Mouse (Mus musculus) ES-Bruce4 (cell line): ENCODE results near the gene Sptb.

ENCODE experiments used
- CTCF ChIP-seq: IDR thresholded peaks from one replicate; pipeline ENCODE4 v1.8.1; 2011; ENCODE audit warnings: low read depth, low read length
- EP300 ChIP-seq: IDR thresholded peaks from 2 replicates; pipeline ENCODE4 v1.6.1; 2011; ENCODE audit warnings: low read depth, low read length; ENCODE audit not compliant: insufficient read depth

DNA sequence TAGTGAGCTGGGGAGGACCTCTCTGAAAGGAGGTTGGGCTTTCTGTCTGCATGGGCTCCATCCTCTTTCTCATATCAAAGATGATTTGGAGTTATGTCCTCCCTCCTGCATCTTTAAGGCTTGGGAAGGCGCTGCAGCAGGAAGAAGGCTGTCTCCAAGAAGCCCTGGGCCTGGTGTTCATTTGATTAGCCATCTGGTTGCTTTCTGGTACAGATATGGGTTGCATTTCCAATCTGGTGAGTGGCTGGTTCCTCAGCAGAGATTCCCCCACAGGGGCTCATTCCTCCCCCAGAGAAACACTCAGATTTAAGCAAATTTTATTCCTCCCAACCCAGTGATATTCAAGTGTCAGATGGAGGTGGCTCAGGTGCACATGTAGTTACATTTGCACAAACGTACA lies 114.5 kb downstream of the Sptb start:
- TF ChIP-seq CTCF (no peak), EP300 (no peak)
